ENCODE assay signal across 10 mouse cellular contexts in the genomic region with DNA sequence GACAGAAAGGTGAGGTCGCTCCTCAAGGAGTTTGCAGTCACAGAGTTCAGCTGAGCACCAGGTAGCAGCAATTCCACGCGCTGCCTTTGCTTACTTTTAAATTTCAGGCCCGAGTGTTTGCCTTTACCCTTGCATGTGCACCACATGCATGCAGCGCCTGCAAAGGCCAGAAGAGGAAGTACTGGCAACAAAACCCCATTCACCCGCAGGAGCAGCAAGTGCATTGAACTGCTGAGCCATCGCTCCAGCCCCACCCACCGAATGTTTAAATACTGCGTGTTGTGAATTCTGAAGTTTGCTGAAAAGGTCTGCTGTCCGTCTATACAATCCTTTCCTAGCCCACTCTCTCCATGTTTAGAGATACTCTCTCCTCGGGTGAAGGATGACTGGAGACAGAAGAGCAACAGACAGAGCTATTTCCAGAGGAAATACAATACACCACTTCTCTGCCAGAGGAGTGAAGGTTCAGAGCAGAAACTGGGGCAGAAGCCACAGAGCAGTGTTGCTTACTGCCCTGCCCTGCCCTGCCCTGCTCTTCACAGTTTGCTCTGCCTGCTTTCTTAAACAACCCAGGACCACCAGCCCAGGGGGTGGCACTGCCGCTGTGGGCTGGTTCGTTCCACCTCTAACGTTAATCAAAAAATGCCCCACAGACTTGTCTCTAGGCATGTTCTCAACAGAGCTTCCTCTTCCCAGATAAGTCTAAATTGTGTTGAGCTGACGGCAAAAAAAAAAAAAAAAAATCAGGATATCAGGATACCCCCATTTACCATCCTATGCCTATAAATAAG. TPM values are rescaled to one million over a fixed set of nuclear protein-coding genes. Genes with fewer than 3 reads are reported as not detected.
DNase-seq lines count a peak whose midpoint lies in the region; ATAC-seq and TF ChIP-seq lines count a peak whose summit lies in the region.
"Had no signal": no experiment of that assay in that cellular context is flagged by ENCODE, and none has a peak within 500 bp of the region (broad histone marks: within the 10 kb centered on the region; RNA-seq: fewer than 3 reads in every experiment).

No protein-coding gene starts in this region.

- no peaks in the 10 kb centered on the region for H3K9me3 ChIP-seq in CH12.LX (replicated peaks; ENCODE audit: low read length)
- no peaks in the 10 kb centered on the region for H3K9me3 ChIP-seq in intestine, embryonic 15.5 days
- H3K9me3 ChIP-seq: heart, embryonic 12.5 days; midbrain, embryonic 12.5 days had no signal

- H3K9ac ChIP-seq in CH12.LX (ENCODE audit: insufficient read depth, low read depth) = no peak overlapping the region
- no peak overlapping the region for H3K9ac ChIP-seq in intestine, embryonic 15.5 days
- H3K9ac ChIP-seq: heart, embryonic 12.5 days; midbrain, embryonic 12.5 days had no signal

- TF ChIP-seq RAD21 in CH12.LX (IDR thresholded peaks at IDR 0.05; ENCODE audit: low read depth, low read length) = no peak

- peaks cover 0 to 6% of the 10 kb centered on the region in 2 experiments; a peak in 2 of 4 replicates for H3K4me1 ChIP-seq in CH12.LX (ENCODE audit: control insufficient read depth in 1 of 2, insufficient read depth in 2 of 2)
- H3K4me1 ChIP-seq in intestine, embryonic 15.5 days (replicated peaks) = peaks cover 27% of the 10 kb centered on the region

- TF ChIP-seq POLR2A in CH12.LX (IDR thresholded peaks at IDR 0.05; ENCODE audit: low read depth, low read length) = no peak

- H3K36me3 ChIP-seq in CH12.LX (replicated peaks in 1 of 2; ENCODE audit: control insufficient read depth in 1 of 2, insufficient read depth in 1 of 2, low read length in 1 of 2) = peaks cover 0 to 12% of the 10 kb centered on the region in 2 experiments
- H3K36me3 ChIP-seq in intestine, embryonic 15.5 days = no peaks in the 10 kb centered on the region
- H3K36me3 ChIP-seq: heart, embryonic 12.5 days; midbrain, embryonic 12.5 days had no signal

- 0 out of 4 replicates have a peak, but pooled peaks of 1 of the 2 experiments have one; percentile 8 for TF ChIP-seq CTCF in CH12.LX (conservative IDR thresholded peaks at IDR 0.05 in 1 of 2, IDR thresholded peaks at IDR 0.05 in 1 of 2; ENCODE audit: low read depth in 2 of 2, low read length in 2 of 2)

- 45% methylated on average over 15 of the region's 15 CpGs for WGBS in intestine, embryonic 15.5 days

- no peak for TF ChIP-seq EP300 in CH12.LX (IDR thresholded peaks at IDR 0.05; ENCODE audit: low read length)

- no peaks in the 10 kb centered on the region for H3K79me2 ChIP-seq in CH12.LX (replicated peaks; ENCODE audit: control insufficient read depth, extremely low read depth, insufficient read depth, poor library complexity, severe bottlenecking)

- no peaks in the 10 kb centered on the region for H3K27me3 ChIP-seq in CH12.LX (replicated peaks)
- peaks cover 4% of the 10 kb centered on the region; the same call in 1 of the 2 replicates for H3K27me3 ChIP-seq in intestine, embryonic 15.5 days (replicated peaks)

- H3K27ac ChIP-seq in CH12.LX (ENCODE audit: insufficient read depth, low read depth) = no peak overlapping the region
- peak overlapping the region; percentile 34; the same call in 1 of the 2 replicates for H3K27ac ChIP-seq in intestine, embryonic 15.5 days
- H3K27ac ChIP-seq: midbrain, embryonic 12.5 days had no signal

- dilution Hi-C loops in CH12.LX (cut with MboI; ENCODE audit: extremely low pct_ligation_motif_present, extremely low pct_unique_long_range_greater_than_20kb, low sequenced_read_pairs) = no loop called here

- DNase-seq in 416B (ENCODE audit: low read depth) (peak; percentile 68), CH12.LX (ENCODE audit: extremely low read depth) (no peak)
- no peak for DNase-seq in cerebellum, adult 9-10 months
- no peak for DNase-seq in heart, adult 9 months (ENCODE audit: low spot score in 2 of 2)
- DNase-seq: cerebellum, postnatal 14 days had no signal

- H3K4me3 ChIP-seq in CH12.LX (replicated peaks in 1 of 3; ENCODE audit: low read depth in 2 of 3, low read length in 2 of 3, poor library complexity in 1 of 3) = no peak overlapping the region
- no peak overlapping the region for H3K4me3 ChIP-seq in intestine, embryonic 15.5 days (replicated peaks)
- H3K4me3 ChIP-seq: heart, embryonic 12.5 days; midbrain, embryonic 12.5 days had no signal

- H3K4me2 ChIP-seq in CH12.LX (ENCODE audit: insufficient read depth, low read depth, poor library complexity, severe bottlenecking) = no peak overlapping the region
- no peak overlapping the region for H3K4me2 ChIP-seq in intestine, embryonic 15.5 days (replicated peaks)
- H3K4me2 ChIP-seq: heart, embryonic 12.5 days; midbrain, embryonic 12.5 days had no signal

- in situ Hi-C loops in CH12.LX (cut with MboI; ENCODE audit: low pct_ligation_motif_present, low pct_unique_long_range_greater_than_20kb, low sequenced_read_pairs) = no loop called here

- peak; percentile 38 for ATAC-seq in intestine, embryonic 15.5 days
- ATAC-seq in megakaryocyte progenitor cell, adult 5-6 weeks (replicated peaks; ENCODE audit: poor library complexity) = peak; percentile 75
- ATAC-seq in cerebellum, adult (ENCODE audit: insufficient number of reproducible peaks, low FRiP score, low TSS enrichment) = no peak

TF ChIP-seq in CH12.LX, 34 proteins besides CTCF, POLR2A, EP300 and RAD21:
- TF ChIP-seq BHLHE40 (IDR thresholded peaks at IDR 0.05; ENCODE audit: low read depth, low read length) = peak; percentile 31; the same call in 1 of the 2 replicates
- TF ChIP-seq MAZ (IDR thresholded peaks at IDR 0.05; ENCODE audit: low read depth, low read length) = no peak
- TF ChIP-seq UBTF (IDR thresholded peaks at IDR 0.05; ENCODE audit: low read depth, low read length) = no peak
TF ChIP-seq in CH12.LX: peak in this region for 1.

RNA-seq across cellular contexts. Expression of gene Marc1, which starts 3.3 kb away (rescaled TPM):
- total RNA-seq in CH12.LX (2012; rRNA removed) = not detected in 2 replicates
- total RNA-seq in CH12.LX (2014; rRNA removed) = not detected in 2 replicates
- polyA plus RNA-seq in CH12.LX (2012; ENCODE audit: insufficient read length, low read depth) = not detected in 2 replicates
- 0.86 and 0.88 TPM in 2 replicates for polyA plus RNA-seq in intestine, embryonic 15.5 days (2015; fragmentation: Nextera tagmentation; extraction: Ambion mirVana)
- 0.49 and 0.67 TPM in 2 replicates for total RNA-seq in megakaryocyte progenitor cell, adult 5-6 weeks (2015)
- 0.33 TPM in 1 of 2 replicates, not detected in the other for total RNA-seq in megakaryocyte progenitor cell, adult 5-6 weeks (2017)

RNA-seq across cellular contexts. Expression of gene Marc2, which starts 38.4 kb away (rescaled TPM):
- total RNA-seq in CH12.LX (2012; rRNA removed) (49.7 and 55.0 TPM in 2 replicates), CH12.LX (2014; rRNA removed) (54.8 and 63.5 TPM in 2 replicates)
- polyA plus RNA-seq in CH12.LX (2012; ENCODE audit: insufficient read length, low read depth) = 129 and 155 TPM in 2 replicates
- polyA plus RNA-seq in intestine, embryonic 15.5 days (2015; fragmentation: Nextera tagmentation; extraction: Ambion mirVana) = 361 and 402 TPM in 2 replicates
- total RNA-seq in megakaryocyte progenitor cell, adult 5-6 weeks (2015) = 217 and 227 TPM in 2 replicates
- 65.4 and 72.7 TPM in 2 replicates for total RNA-seq in megakaryocyte progenitor cell, adult 5-6 weeks (2017)
